Mouse (Mus musculus): ENCODE measurements around the gene Antxr2. TPM values are rescaled to one million over a fixed set of nuclear protein-coding genes. Genes with fewer than 3 reads are reported as not detected.

Antxr2 gene
- polyA plus RNA-seq, 1 experiment from 2014 or later: 28.9 TPM

GRCm38 (mm10) chr5:98025921-98026320 lies 4.9 kb downstream of the Antxr2 start:
- POLR2A ChIA-PET: no interaction called here
- TF ChIP-seq CTCF (IDR thresholded peaks at IDR 0.05): no peak
- H3K27me3 ChIP-seq: no peaks in the 10 kb centered on the region
- ATAC-seq: no peak
- CTCF ChIA-PET: interaction anchor here (1.3 kb wide), 1 partner anchor 899 kb away, joined by 3 read pairs; no protein-coding TSS in a partner anchor
- no peak for DNase-seq (ENCODE audit: low read depth, low spot score)
- in situ Hi-C loops (cut with MboI; ENCODE audit: low pct_unique_long_range_greater_than_20kb): no loop called here

GRCm38 (mm10) chr5:98024545-98024944 lies 6.3 kb downstream of the Antxr2 start:
- no peaks in the 10 kb centered on the region for H3K27me3 ChIP-seq
- ChIA-PET POLR2A (interaction anchor here (0.7 kb wide), 1 partner anchor 945 kb away, joined by 3 read pairs; no protein-coding TSS in a partner anchor), CTCF (interaction anchor here (1.3 kb wide), 1 partner anchor 898 kb away, joined by 3 read pairs; no protein-coding TSS in a partner anchor)
- ATAC-seq (no peak), DNase-seq (ENCODE audit: low read depth, low spot score) (no peak)
- TF ChIP-seq CTCF (IDR thresholded peaks at IDR 0.05): no peak
- in situ Hi-C loops (cut with MboI; ENCODE audit: low pct_unique_long_range_greater_than_20kb): no loop called here

GRCm38 (mm10) chr5:98021518-98021917 lies 9.3 kb downstream of the Antxr2 start:
- POLR2A ChIA-PET: no interaction called here
- ATAC-seq: no peak
- no peaks in the 10 kb centered on the region for H3K27me3 ChIP-seq
- DNase-seq (ENCODE audit: low read depth, low spot score): no peak
- CTCF ChIA-PET: no interaction called here
- in situ Hi-C loops (cut with MboI; ENCODE audit: low pct_unique_long_range_greater_than_20kb): no loop called here
- no peak for TF ChIP-seq CTCF (IDR thresholded peaks at IDR 0.05)

- ChIA-PET POLR2A (no interaction called here), CTCF (no interaction called here)
- in situ Hi-C loops (cut with MboI; ENCODE audit: low pct_unique_long_range_greater_than_20kb): no loop called here
- DNase-seq (ENCODE audit: low read depth, low spot score) (no peak), ATAC-seq (no peak)
- H3K27me3 ChIP-seq: no peaks in the 10 kb centered on the region
- TF ChIP-seq CTCF (IDR thresholded peaks at IDR 0.05): no peak
These were observed 10.2 kb downstream of the Antxr2 start for GRCm38 (mm10) chr5:98020658-98021057.

DNA sequence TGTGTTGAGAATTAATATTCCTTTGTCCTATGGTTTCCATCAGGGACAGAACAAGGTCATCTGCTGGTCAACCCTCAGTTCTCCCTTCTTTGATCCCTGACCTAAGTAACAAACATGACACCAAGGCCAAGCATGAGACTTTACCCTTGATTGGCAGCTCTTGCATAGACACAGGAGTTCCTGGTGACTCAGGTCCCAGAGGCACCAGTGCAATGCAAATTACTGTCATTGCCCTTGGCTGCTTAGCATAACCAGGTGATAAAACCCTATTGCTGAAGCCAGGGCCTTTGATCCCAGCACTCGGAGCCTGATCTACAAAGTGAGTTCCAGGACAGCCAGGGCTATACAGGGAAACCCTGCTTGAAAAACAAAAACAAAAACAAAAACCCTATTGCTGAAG lies 11.4 kb downstream of the Antxr2 start:
- in situ Hi-C loops (cut with MboI; ENCODE audit: low pct_unique_long_range_greater_than_20kb): no loop called here
- ChIA-PET CTCF (interaction anchor here (1.6 to 2.3 kb wide), 2 partner anchors 8 to 16 kb away, joined by 4 to 10 read pairs; no protein-coding TSS in a partner anchor), POLR2A (no interaction called here)
- H3K27me3 ChIP-seq: no peaks in the 10 kb centered on the region
- ATAC-seq (no peak), DNase-seq (ENCODE audit: low read depth, low spot score) (no peak)
- TF ChIP-seq CTCF (IDR thresholded peaks at IDR 0.05): no peak

GRCm38 (mm10) chr5:98018162-98018561 lies 12.7 kb downstream of the Antxr2 start:
- no peaks in the 10 kb centered on the region for H3K27me3 ChIP-seq
- ChIA-PET CTCF (interaction anchor here (1.1 to 2.3 kb wide), 4 partner anchors 9 to 892 kb away, joined by 3 to 10 read pairs (median 4); no protein-coding TSS in a partner anchor), POLR2A (interaction anchor here (0.6 kb wide), 1 partner anchor 12 kb away, joined by 4 read pairs; no protein-coding TSS in a partner anchor)
- ATAC-seq (no peak), DNase-seq (ENCODE audit: low read depth, low spot score) (no peak)
- no peak for TF ChIP-seq CTCF (IDR thresholded peaks at IDR 0.05)
- in situ Hi-C loops (cut with MboI; ENCODE audit: low pct_unique_long_range_greater_than_20kb): no loop called here

GRCm38 (mm10) chr5:98016247-98017203 lies 14.3 kb downstream of the Antxr2 start:
- in situ Hi-C loops (cut with MboI; ENCODE audit: low pct_unique_long_range_greater_than_20kb): no loop called here
- no peak for DNase-seq (ENCODE audit: low read depth, low spot score)
- no peak for TF ChIP-seq CTCF (IDR thresholded peaks at IDR 0.05)
- H3K27me3 ChIP-seq: no peaks in the 10 kb centered on the region
- ChIA-PET CTCF (interaction anchor here (2.3 kb wide), 1 partner anchor 13 kb away, joined by 10 read pairs; no protein-coding TSS in a partner anchor), POLR2A (no interaction called here)
- no peak for ATAC-seq

DNA sequence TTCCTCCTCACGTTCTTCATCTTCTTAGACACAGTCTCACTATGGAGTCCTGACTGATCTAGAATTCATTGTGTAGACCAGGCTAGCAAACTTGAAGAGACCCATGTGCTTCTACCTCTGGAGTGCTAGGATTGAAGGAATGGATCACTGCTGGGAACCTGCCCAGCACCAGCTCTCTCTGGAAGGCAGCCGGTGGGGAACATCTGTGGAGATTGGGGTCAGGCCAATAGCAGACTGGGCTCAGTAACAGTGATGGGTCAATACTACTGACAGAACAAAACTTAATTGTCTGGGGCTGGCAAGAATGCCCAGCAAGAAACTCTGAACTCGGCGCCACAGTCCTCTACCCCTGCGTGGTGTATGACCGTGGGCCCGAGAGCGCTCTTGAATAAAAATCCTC lies 25.1 kb downstream of the Antxr2 start:
- H3K27me3 ChIP-seq: no peaks in the 10 kb centered on the region
- POLR2A ChIA-PET: no interaction called here
- DNase-seq (ENCODE audit: low read depth, low spot score) (no peak), ATAC-seq (no peak)
- in situ Hi-C loops (cut with MboI; ENCODE audit: low pct_unique_long_range_greater_than_20kb): no loop called here
- no peak for TF ChIP-seq CTCF (IDR thresholded peaks at IDR 0.05)
- CTCF ChIA-PET: no interaction called here

DNA sequence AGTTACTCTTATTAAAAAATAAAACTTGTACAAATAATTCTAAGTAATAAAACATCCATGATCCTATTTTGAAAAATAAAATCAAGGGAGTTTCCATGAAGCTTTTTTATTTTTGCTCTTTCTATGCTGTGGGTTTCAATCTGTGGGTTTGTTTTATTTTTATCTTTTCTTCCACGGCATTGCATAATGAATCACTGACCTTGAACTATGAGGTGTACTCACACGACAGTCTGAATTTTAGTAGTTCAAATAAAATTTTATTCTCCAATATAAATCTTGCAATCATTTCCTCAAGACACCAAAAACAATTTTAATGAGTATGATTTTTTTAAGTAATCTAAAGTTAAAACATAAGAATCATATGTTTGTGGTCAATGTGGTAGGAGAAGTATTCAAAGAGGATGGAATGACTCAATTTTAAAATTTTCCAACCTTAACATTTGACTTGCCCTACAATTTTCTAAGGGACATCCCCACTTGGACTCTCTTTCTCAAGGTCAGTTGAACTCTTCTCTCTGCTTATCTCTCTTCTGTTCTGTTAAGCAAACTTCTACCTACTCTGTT lies 31.5 kb downstream of the Antxr2 start:
- ChIA-PET CTCF (interaction anchor here (0.6 to 1.4 kb wide), 3 partner anchors 12 to 634 kb away, joined by 3 to 5 read pairs (median 3); no protein-coding TSS in a partner anchor), POLR2A (interaction anchor here (0.6 kb wide), 1 partner anchor 12 kb away, joined by 3 read pairs; no protein-coding TSS in a partner anchor)
- no peaks in the 10 kb centered on the region for H3K27me3 ChIP-seq
- no peak for DNase-seq (ENCODE audit: low read depth, low spot score)
- ATAC-seq: no peak
- in situ Hi-C loops (cut with MboI; ENCODE audit: low pct_unique_long_range_greater_than_20kb): no loop called here
- no peak for TF ChIP-seq CTCF (IDR thresholded peaks at IDR 0.05)

- TF ChIP-seq CTCF (IDR thresholded peaks at IDR 0.05): no peak
- ChIA-PET POLR2A (no interaction called here), CTCF (interaction anchor here (2.1 kb wide), 1 partner anchor 9 kb away, joined by 12 read pairs; no protein-coding TSS in a partner anchor)
- ATAC-seq: no peak
- no peak for DNase-seq (ENCODE audit: low read depth, low spot score)
- H3K27me3 ChIP-seq: no peaks in the 10 kb centered on the region
- in situ Hi-C loops (cut with MboI; ENCODE audit: low pct_unique_long_range_greater_than_20kb): no loop called here
These were observed 34.2 kb downstream of the Antxr2 start for GRCm38 (mm10) chr5:97996500-97997176.

All from Patski (cell line).